Mouse (Mus musculus): ENCODE data around the gene Scgn. TPM values are rescaled to one million over a fixed set of nuclear protein-coding genes. Genes with fewer than 3 reads are reported as not detected.

Gene Scgn
- polyA plus RNA-seq, 1 experiment from 2014 or later = 0.40 TPM

DNA sequence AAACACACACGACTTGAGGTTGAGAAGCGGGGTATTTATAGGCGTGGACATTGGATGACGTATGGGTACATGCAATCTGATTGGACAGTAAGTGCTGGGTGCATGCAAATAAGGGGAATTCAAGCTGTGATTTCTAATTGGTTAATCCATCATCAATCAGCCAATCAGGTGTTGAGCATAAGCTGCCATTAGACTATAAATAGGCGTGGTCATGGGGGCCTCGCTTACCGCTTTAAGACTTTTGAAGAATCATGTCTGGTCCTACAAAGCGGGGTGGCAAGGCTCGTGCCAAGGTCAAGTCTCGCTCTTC lies 56.8 kb downstream of the Scgn start, which contains the start of gene Hist1h2aa:
Gene Hist1h2aa (plus strand): TSS at position 252 of the 310 bp plus-strand sequence.
- Histone ChIP-seq H3K9me3 (no peaks in the 10 kb centered on the region), H3K4me1 (peaks cover 8% of the 10 kb centered on the region; the same call in 1 of the 2 replicates), H3K9ac (no peak within 1 kb of the TSS), H3K4me3 (no peak within 1 kb of the TSS), H3K27ac (no peak within 1 kb of the TSS), H3K4me2 (replicated peaks) (no peak within 1 kb of the TSS), H3K36me3 (no peaks in the 10 kb centered on the region), H3K27me3 (no peaks in the 10 kb centered on the region)
- ATAC-seq (ENCODE audit: insufficient number of reproducible peaks, insufficient read depth, low FRiP score, low TSS enrichment) = no peak
- 93% methylated on average over 10 of the region's 10 CpGs for WGBS

- Histone ChIP-seq H3K36me3 (no peaks in the 10 kb centered on the region), H3K27me3 (no peaks in the 10 kb centered on the region), H3K4me2 (replicated peaks) (no peak within 1 kb of the TSS), H3K4me3 (no peak within 1 kb of the TSS), H3K9ac (no peak within 1 kb of the TSS), H3K9me3 (no peaks in the 10 kb centered on the region), H3K4me1 (peaks cover 8% of the 10 kb centered on the region; the same call in 1 of the 2 replicates), H3K27ac (no peak within 1 kb of the TSS)
- 95% methylated on average over 39 of the region's 39 CpGs for WGBS
- no peak for ATAC-seq (ENCODE audit: insufficient number of reproducible peaks, insufficient read depth, low FRiP score, low TSS enrichment)
Measured at GRCm38 (mm10) chr13:23933421-23934210, 57.4 kb downstream of the Scgn start, which contains the start of gene Hist1h2ba. Gene Hist1h2ba, minus strand, starts transcription at chr13:23934156.

GRCm38 (mm10) chr13:23930904-23931303 lies 60.1 kb downstream of the Scgn start:
- 53% methylated on average over 11 of the region's 11 CpGs for WGBS
- H3K9ac ChIP-seq = no peak overlapping the region
- no peaks in the 10 kb centered on the region for H3K36me3 ChIP-seq
- H3K9me3 ChIP-seq = no peaks in the 10 kb centered on the region
- no peak overlapping the region for H3K4me3 ChIP-seq
- H3K27ac ChIP-seq = no peak overlapping the region
- no peak overlapping the region for H3K4me2 ChIP-seq (replicated peaks)
- no peaks in the 10 kb centered on the region for H3K27me3 ChIP-seq
- ATAC-seq (ENCODE audit: insufficient number of reproducible peaks, insufficient read depth, low FRiP score, low TSS enrichment) = no peak
- H3K4me1 ChIP-seq = peaks cover 8% of the 10 kb centered on the region; the same call in 1 of the 2 replicates

DNA sequence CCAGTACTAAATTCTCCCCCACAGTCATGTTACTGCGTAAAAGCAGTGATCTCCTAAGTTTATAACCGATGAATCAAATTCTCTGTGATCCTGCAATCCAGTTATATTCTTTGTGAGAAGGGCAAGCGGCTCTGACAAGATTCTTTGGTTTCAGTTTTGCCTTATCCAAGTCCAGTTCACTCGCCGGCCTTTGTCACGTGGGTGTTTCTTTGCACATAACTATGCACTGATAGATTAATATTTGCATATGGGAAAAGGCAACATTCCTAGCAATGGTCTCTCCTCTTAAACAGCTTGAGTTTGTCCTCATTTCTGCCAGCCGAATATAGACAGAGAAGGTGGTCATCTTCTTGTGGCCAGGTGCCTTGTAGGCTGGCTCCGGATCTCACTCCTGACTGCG lies 60.6 kb downstream of the Scgn start:
- Histone ChIP-seq H3K4me3 (no peak overlapping the region), H3K4me1 (peaks cover 8% of the 10 kb centered on the region; the same call in 1 of the 2 replicates), H3K9ac (no peak overlapping the region), H3K27ac (no peak overlapping the region), H3K27me3 (no peaks in the 10 kb centered on the region), H3K4me2 (replicated peaks) (no peak overlapping the region), H3K9me3 (no peaks in the 10 kb centered on the region), H3K36me3 (no peaks in the 10 kb centered on the region)
- 91% methylated on average over 9 of the region's 9 CpGs for WGBS
- ATAC-seq (ENCODE audit: insufficient number of reproducible peaks, insufficient read depth, low FRiP score, low TSS enrichment) = no peak

GRCm38 (mm10) chr13:23928637-23929036 lies 62.4 kb downstream of the Scgn start:
- 71% methylated on average over 3 of the region's 3 CpGs for WGBS
- Histone ChIP-seq H3K9me3 (no peaks in the 10 kb centered on the region), H3K4me3 (no peak overlapping the region), H3K4me2 (replicated peaks) (no peak overlapping the region), H3K27ac (no peak overlapping the region), H3K9ac (no peak overlapping the region), H3K36me3 (no peaks in the 10 kb centered on the region), H3K27me3 (no peaks in the 10 kb centered on the region), H3K4me1 (peaks cover 8% of the 10 kb centered on the region; the same call in 1 of the 2 replicates)
- ATAC-seq (ENCODE audit: insufficient number of reproducible peaks, insufficient read depth, low FRiP score, low TSS enrichment) = no peak

DNA sequence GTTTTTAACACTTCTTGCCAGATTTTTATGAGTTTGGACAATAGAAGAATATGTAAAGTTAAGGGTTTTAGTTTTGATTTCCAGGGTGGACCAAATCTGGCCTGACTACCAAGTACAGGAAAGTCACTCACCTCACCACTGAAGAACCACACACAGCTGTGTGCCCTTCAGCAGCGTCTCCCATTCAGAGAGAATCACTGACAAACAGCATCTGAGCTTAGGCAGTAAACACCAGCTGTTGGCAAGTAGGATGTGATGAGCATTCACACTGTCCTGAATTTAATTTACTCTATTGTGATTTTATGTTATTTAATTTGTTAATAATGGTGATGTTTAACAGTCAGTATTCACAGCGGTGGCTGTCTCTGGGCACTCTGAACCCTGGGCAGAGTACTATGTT lies 65.2 kb downstream of the Scgn start:
- no peak overlapping the region for H3K4me3 ChIP-seq
- WGBS = 67% methylated on average over 2 of the region's 2 CpGs
- no peaks in the 10 kb centered on the region for H3K9me3 ChIP-seq
- ATAC-seq (ENCODE audit: insufficient number of reproducible peaks, insufficient read depth, low FRiP score, low TSS enrichment) = no peak
- no peak overlapping the region for H3K27ac ChIP-seq
- no peak overlapping the region for H3K4me2 ChIP-seq (replicated peaks)
- 0 out of 2 replicates have a peak, but pooled peaks cover 3% of the 10 kb centered on the region for H3K4me1 ChIP-seq
- no peak overlapping the region for H3K9ac ChIP-seq
- H3K27me3 ChIP-seq = no peaks in the 10 kb centered on the region
- no peaks in the 10 kb centered on the region for H3K36me3 ChIP-seq

DNA sequence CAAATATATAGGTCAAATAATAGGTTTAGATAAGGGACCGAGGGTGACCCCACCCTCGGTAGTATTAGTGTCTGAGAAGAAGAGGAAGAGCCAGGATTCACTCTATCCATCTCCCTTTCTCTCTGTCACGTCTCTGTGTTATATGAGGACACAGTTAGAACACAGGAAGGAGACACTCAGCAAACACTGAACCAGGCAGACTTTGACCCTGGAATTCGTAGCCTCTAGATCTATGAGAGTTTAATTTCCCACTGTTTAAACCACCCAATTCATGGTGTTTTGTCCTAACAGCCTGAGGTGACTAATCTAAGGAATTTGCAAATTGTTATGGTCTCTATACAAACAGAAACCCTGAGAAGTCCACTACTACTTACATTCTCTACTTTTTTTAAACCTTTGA lies 73.3 kb downstream of the Scgn start:
- H3K36me3 ChIP-seq = no peaks in the 10 kb centered on the region
- no peak overlapping the region for H3K4me2 ChIP-seq (replicated peaks)
- H3K4me1 ChIP-seq = no peaks in the 10 kb centered on the region
- H3K9ac ChIP-seq = no peak overlapping the region
- no peak for ATAC-seq (ENCODE audit: insufficient number of reproducible peaks, insufficient read depth, low FRiP score, low TSS enrichment)
- WGBS = 76% methylated on average over 4 of the region's 4 CpGs
- H3K9me3 ChIP-seq = no peaks in the 10 kb centered on the region
- H3K27ac ChIP-seq = no peak overlapping the region
- H3K4me3 ChIP-seq = no peak overlapping the region
- H3K27me3 ChIP-seq = no peaks in the 10 kb centered on the region

DNA sequence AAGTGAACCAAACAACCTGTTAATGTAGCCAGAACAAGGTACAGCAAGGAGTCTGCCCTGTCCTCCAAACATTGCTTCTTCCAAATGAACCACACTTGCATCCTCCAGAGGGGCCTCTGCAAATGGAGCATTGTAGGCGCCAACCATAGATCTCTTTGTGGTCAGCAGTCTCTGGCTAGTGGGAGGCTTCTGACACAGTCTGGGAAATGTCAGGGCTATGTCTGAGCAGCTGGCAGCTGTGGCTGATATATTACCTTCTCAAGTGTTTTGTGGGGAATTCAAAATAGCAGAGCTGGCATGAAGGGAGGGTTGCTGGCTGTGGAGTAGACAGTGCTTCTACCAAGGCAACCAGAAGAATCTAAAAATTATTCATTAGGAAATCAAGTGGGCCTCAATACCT lies 74.9 kb downstream of the Scgn start:
- H3K9me3 ChIP-seq = no peaks in the 10 kb centered on the region
- H3K4me2 ChIP-seq (replicated peaks) = no peak overlapping the region
- WGBS = 79% methylated on average over 1 of the region's 1 CpGs
- ATAC-seq (ENCODE audit: insufficient number of reproducible peaks, insufficient read depth, low FRiP score, low TSS enrichment) = no peak
- H3K36me3 ChIP-seq = no peaks in the 10 kb centered on the region
- no peaks in the 10 kb centered on the region for H3K4me1 ChIP-seq
- no peaks in the 10 kb centered on the region for H3K27me3 ChIP-seq
- H3K9ac ChIP-seq = no peak overlapping the region
- no peak overlapping the region for H3K27ac ChIP-seq
- H3K4me3 ChIP-seq = no peak overlapping the region

DNA sequence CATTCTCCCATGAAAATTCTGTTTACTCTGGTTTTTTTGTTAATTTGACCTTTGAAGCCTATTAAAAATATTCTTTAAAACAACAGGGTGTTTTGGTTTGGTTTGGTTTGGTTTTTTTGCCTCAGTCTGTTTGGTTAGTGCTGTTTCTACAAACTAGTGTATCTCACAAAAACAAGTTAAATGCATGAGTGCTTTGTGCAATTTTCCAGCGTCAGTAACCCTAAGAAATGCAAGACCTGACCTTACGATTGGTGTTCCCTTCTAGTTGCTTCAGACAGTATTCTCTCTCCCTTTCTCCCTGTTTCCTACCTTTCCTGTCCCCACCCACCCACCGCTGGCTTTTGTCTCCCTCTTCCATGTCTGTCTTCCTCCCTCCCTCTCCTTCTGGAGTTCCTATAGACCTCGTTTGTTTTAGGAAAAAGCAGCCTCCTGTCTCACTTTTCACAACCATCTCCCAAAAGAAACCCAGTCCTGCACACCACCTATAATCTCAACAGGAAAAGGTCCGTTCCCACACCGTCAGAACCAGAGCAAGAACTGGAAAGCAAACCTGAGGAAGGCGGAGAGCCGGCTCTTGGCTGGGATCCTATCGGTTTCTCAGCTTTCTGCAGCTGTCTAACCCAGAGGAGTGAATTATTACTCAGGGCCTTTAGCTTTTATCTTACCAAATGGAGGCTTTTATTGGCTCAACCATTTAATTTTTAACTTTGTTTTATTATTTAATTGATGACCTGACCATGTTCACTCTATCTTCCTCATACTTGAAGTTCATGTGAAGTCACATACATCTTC lies 76.4 kb downstream of the Scgn start, which contains the start of gene Slc17a4:
Gene Slc17a4 (minus strand): TSS at position 634 of the 792 bp plus-strand sequence.
- Histone ChIP-seq H3K27ac (no peak within 1 kb of the TSS), H3K36me3 (no peaks in the 10 kb centered on the region), H3K27me3 (no peaks in the 10 kb centered on the region), H3K4me2 (replicated peaks) (no peak within 1 kb of the TSS), H3K9ac (no peak within 1 kb of the TSS), H3K9me3 (no peaks in the 10 kb centered on the region), H3K4me1 (no peaks in the 10 kb centered on the region), H3K4me3 (no peak within 1 kb of the TSS)
- 70% methylated on average over 9 of the region's 9 CpGs for WGBS
- ATAC-seq (ENCODE audit: insufficient number of reproducible peaks, insufficient read depth, low FRiP score, low TSS enrichment) = no peak

DNA sequence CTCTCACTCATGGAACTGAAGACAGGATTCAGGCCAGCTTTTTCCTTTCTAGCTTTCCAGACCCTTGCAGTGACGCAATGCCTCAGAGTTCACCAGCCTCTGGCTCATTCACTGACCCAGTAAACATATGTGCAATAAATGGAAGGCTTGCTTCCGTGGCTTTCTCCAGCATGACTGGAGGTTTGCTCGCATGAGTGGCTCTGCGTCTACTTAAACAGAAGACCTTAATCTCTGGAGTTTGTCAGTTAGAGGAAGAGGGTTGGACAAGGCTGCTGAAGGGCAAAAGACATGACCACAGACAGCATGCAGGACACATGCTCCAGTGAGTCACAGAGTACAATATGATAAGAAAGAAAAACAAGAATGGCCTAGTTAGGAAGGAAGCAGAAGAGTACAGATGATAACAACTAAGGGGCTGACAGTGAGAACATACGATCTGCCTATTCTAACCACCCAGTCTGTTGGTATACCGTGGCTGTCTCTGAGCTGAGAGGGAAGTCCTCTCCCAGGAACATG lies 77.2 kb downstream of the Scgn start:
- Histone ChIP-seq H3K27me3 (no peaks in the 10 kb centered on the region), H3K27ac (no peak overlapping the region), H3K4me1 (no peaks in the 10 kb centered on the region), H3K9me3 (no peaks in the 10 kb centered on the region), H3K4me2 (replicated peaks) (no peak overlapping the region), H3K36me3 (no peaks in the 10 kb centered on the region), H3K9ac (no peak overlapping the region), H3K4me3 (no peak overlapping the region)
- 65% methylated on average over 6 of the region's 6 CpGs for WGBS
- ATAC-seq (ENCODE audit: insufficient number of reproducible peaks, insufficient read depth, low FRiP score, low TSS enrichment) = no peak

- no peak overlapping the region for H3K4me2 ChIP-seq (replicated peaks)
- H3K36me3 ChIP-seq = no peaks in the 10 kb centered on the region
- no peaks in the 10 kb centered on the region for H3K27me3 ChIP-seq
- no peak overlapping the region for H3K27ac ChIP-seq
- no peak for ATAC-seq (ENCODE audit: insufficient number of reproducible peaks, insufficient read depth, low FRiP score, low TSS enrichment)
- no peak overlapping the region for H3K9ac ChIP-seq
- WGBS = 76% methylated on average over 5 of the region's 5 CpGs
- no peaks in the 10 kb centered on the region for H3K4me1 ChIP-seq
- no peaks in the 10 kb centered on the region for H3K9me3 ChIP-seq
- H3K4me3 ChIP-seq = no peak overlapping the region
Measured at GRCm38 (mm10) chr13:23911335-23911734, 79.7 kb downstream of the Scgn start.

- no peaks in the 10 kb centered on the region for H3K27me3 ChIP-seq
- no peak overlapping the region for H3K4me2 ChIP-seq (replicated peaks)
- no peaks in the 10 kb centered on the region for H3K36me3 ChIP-seq
- no peak overlapping the region for H3K27ac ChIP-seq
- ATAC-seq (ENCODE audit: insufficient number of reproducible peaks, insufficient read depth, low FRiP score, low TSS enrichment) = no peak
- no peak overlapping the region for H3K4me3 ChIP-seq
- no peaks in the 10 kb centered on the region for H3K9me3 ChIP-seq
- H3K9ac ChIP-seq = no peak overlapping the region
- 68% methylated on average over 5 of the region's 5 CpGs for WGBS
- no peaks in the 10 kb centered on the region for H3K4me1 ChIP-seq
Measured at GRCm38 (mm10) chr13:23910121-23910520, 80.9 kb downstream of the Scgn start.

Measured in embryonic facial prominence, embryonic 12.5 days (tissue).